Comparison of ENCODE assay signal across 23 mouse cellular contexts in genomic region chr2:143841536-143841935, GRCm38 (mm10). TPM values are rescaled to one million over a fixed set of nuclear protein-coding genes. Genes with fewer than 3 reads are reported as not detected.
DNase-seq lines count a peak whose midpoint lies in the region; TF ChIP-seq lines count a peak whose summit lies in the region.
"Had no signal": no experiment of that assay in that cellular context is flagged by ENCODE, and none has a peak within 500 bp of the region (broad histone marks: within the 10 kb centered on the region; RNA-seq: fewer than 3 reads in every experiment).

No protein-coding gene starts in this region.

- 52% methylated on average over 7 of the region's 7 CpGs for WGBS in spleen, adult 2 months
- 86% methylated on average over 7 of the region's 7 CpGs for WGBS in kidney, adult 2 months

- H3K27ac ChIP-seq in spleen, adult 2 months (ENCODE audit: insufficient read depth, low read length), result peak overlapping the region; percentile 49
- no peak overlapping the region for H3K27ac ChIP-seq in kidney, adult 2 months (ENCODE audit: insufficient read depth, low read depth, low read length)
- H3K27ac ChIP-seq: embryonic facial prominence, embryonic 10.5 days; embryonic facial prominence, embryonic 13.5 days; forebrain, embryonic 12.5 days; forebrain, embryonic 15.5 days; heart, embryonic 13.5 days; hindbrain, embryonic 12.5 days; hindbrain, embryonic 15.5 days had no signal

- DNase-seq in spleen, adult 2 months (ENCODE audit: low read depth in 1 of 2, low spot score in 2 of 2), result peak in 1 of 2 experiments; percentile 45
- DNase-seq in spleen, postnatal 14 days (ENCODE audit: low spot score in 2 of 2), result no peak
- DNase-seq in A20 (ENCODE audit: low read depth, low spot score), result peak; percentile 66
- DNase-seq in spleen, postnatal 36 days (ENCODE audit: low spot score in 2 of 2), result peak; percentile 59 to 67
- peak; percentile 22 for DNase-seq in thymus, postnatal 25 days
- no peak for DNase-seq in kidney, adult 2 months
- DNase-seq in cerebellum, adult 9-11 months, result no peak
- DNase-seq: adrenal gland, postnatal 10 days; adrenal gland, postnatal 36 days; cerebellum, adult 11 months; cerebellum, adult 2 months; cerebellum, postnatal 36 days; embryo, embryonic 11 days; gastrocnemius, postnatal 25 days; heart, adult 18-20 months had no signal

- no peaks in the 10 kb centered on the region for H3K27me3 ChIP-seq in spleen, adult 2 months (ENCODE audit: control insufficient read depth, insufficient read depth, low read length)
- no peaks in the 10 kb centered on the region for H3K27me3 ChIP-seq in kidney, adult 2 months (replicated peaks; ENCODE audit: control insufficient read depth, insufficient read depth, low read length)
- H3K27me3 ChIP-seq: embryonic facial prominence, embryonic 13.5 days; forebrain, embryonic 12.5 days; forebrain, embryonic 15.5 days; heart, embryonic 13.5 days; hindbrain, embryonic 12.5 days; hindbrain, embryonic 15.5 days had no signal

- H3K4me1 ChIP-seq in spleen, adult 2 months (ENCODE audit: control insufficient read depth, insufficient read depth, insufficient read length), result peaks cover 28% of the 10 kb centered on the region; the same call in 1 of the 2 replicates
- peaks cover 2% of the 10 kb centered on the region for H3K4me1 ChIP-seq in kidney, adult 2 months (ENCODE audit: control insufficient read depth, insufficient read depth, low read length)

- no peak for TF ChIP-seq CTCF in spleen, adult 2 months (IDR thresholded peaks at IDR 0.05; ENCODE audit: extremely low read depth, insufficient read depth, insufficient read length, insufficient replicate concordance)
- TF ChIP-seq CTCF in kidney, adult 2 months (conservative IDR thresholded peaks at IDR 0.05; ENCODE audit: insufficient read depth, insufficient read length, low read depth, low read length), result no peak

- no peaks in the 10 kb centered on the region for H3K36me3 ChIP-seq in spleen, adult 2 months (ENCODE audit: control insufficient read depth, insufficient read depth, low read length)
- no peaks in the 10 kb centered on the region for H3K36me3 ChIP-seq in kidney, adult 2 months (ENCODE audit: control insufficient read depth, insufficient read depth, low read length)
- H3K36me3 ChIP-seq: embryonic facial prominence, embryonic 10.5 days; embryonic facial prominence, embryonic 13.5 days; forebrain, embryonic 12.5 days; forebrain, embryonic 15.5 days; heart, embryonic 13.5 days; hindbrain, embryonic 12.5 days; hindbrain, embryonic 15.5 days had no signal

- H3K4me3 ChIP-seq in spleen, adult 2 months (ENCODE audit: extremely low read depth, insufficient read depth, insufficient read length), result no peak overlapping the region
- no peak overlapping the region for H3K4me3 ChIP-seq in kidney, adult 2 months (ENCODE audit: insufficient read depth, low read depth, low read length)
- H3K4me3 ChIP-seq: embryonic facial prominence, embryonic 10.5 days; embryonic facial prominence, embryonic 13.5 days; erythroblast, embryonic 14.5 days; forebrain, embryonic 12.5 days; forebrain, embryonic 15.5 days; heart, embryonic 13.5 days; hindbrain, embryonic 12.5 days; hindbrain, embryonic 15.5 days had no signal

- TF ChIP-seq POLR2A in spleen, adult 2 months (IDR thresholded peaks at IDR 0.05; ENCODE audit: low read depth, low read length), result no peak
- no peak for TF ChIP-seq POLR2A in kidney, adult 2 months (IDR thresholded peaks at IDR 0.05; ENCODE audit: low read depth, low read length)

RNA-seq across cellular contexts. Expression of gene Bfsp1, which starts 21.4 kb away (rescaled TPM):
- 0.31 and 0.39 TPM in 2 replicates for polyA plus RNA-seq in spleen, adult 2 months (2012; rRNA removed)
- 0.35 and 0.36 TPM in 2 replicates for polyA plus RNA-seq in kidney, adult 2 months (2012; rRNA removed)
- polyA plus RNA-seq: erythroblast, embryonic 14.5 days had no signal

Comparison
In these comparisons a context has a peak if more than half of its experiments do, and no peak if none do; other contexts are left out.
1. DNase-seq: peak in A20 (single experiment), spleen, postnatal 36 days (2 of 2) and thymus, postnatal 25 days (single experiment); none in spleen, postnatal 14 days (0 of 2), kidney, adult 2 months (single experiment) and cerebellum, adult 9-11 months (single experiment).